Mouse (Mus musculus) spleen, adult 18-20 months (tissue): ENCODE results near the gene Olfr657.

Experiments
- DNase-seq, 2 experiments: peaks; one replicate each; pipeline ENCODE4 v3.0.0; 2022; ENCODE audit warnings: mixed read lengths in 2 of 2

Gene Olfr657

GRCm38 (mm10) chr7:104624494-104624893 is at the start of gene Olfr657:
Gene Olfr657 (plus strand): TSS chr7:104624794.
- DNase-seq, result no peak

- DNase-seq, result no peak
Observed at GRCm38 (mm10) chr7:104577014-104577413, 47.6 kb upstream of the Olfr657 start, which contains the start of gene Olfr653. Gene Olfr653 (plus strand): TSS chr7:104577314.

- no peak for DNase-seq
Observed at GRCm38 (mm10) chr7:104580846-104581245, 43.7 kb upstream of the Olfr657 start.

GRCm38 (mm10) chr7:104581429-104581828 is 43.2 kb upstream of the Olfr657 start:
- DNase-seq, result no peak

GRCm38 (mm10) chr7:104586725-104587124 is 37.9 kb upstream of the Olfr657 start, which contains the start of gene Olfr654:
Gene Olfr654 (plus strand): TSS chr7:104587025.
- no peak for DNase-seq

GRCm38 (mm10) chr7:104588274-104588673 is 36.3 kb upstream of the Olfr657 start:
- DNase-seq, result no peak

- no peak for DNase-seq
Observed at GRCm38 (mm10) chr7:104601679-104602078, 22.9 kb upstream of the Olfr657 start, which contains the start of gene Olfr655. Gene Olfr655 (minus strand): TSS chr7:104601779.

- peak; percentile 20 to 54 for DNase-seq
Observed at GRCm38 (mm10) chr7:104603173-104603572, 21.4 kb upstream of the Olfr657 start.

- DNase-seq, result no peak
Observed at GRCm38 (mm10) chr7:104604727-104605126, 19.9 kb upstream of the Olfr657 start.

- DNase-seq, result no peak
Observed at GRCm38 (mm10) chr7:104613655-104614054, 10.9 kb upstream of the Olfr657 start, which contains the start of gene Olfr656. Gene Olfr656 (plus strand): TSS chr7:104613955.

GRCm38 (mm10) chr7:104646841-104647482 is 22.4 kb downstream of the Olfr657 start, which contains the start of gene Olfr658:
Gene Olfr658 (minus strand): TSS chr7:104647305.
- DNase-seq, result peak; percentile 24 to 52

- DNase-seq, result no peak
Observed at GRCm38 (mm10) chr7:104666453-104666852, 41.9 kb downstream of the Olfr657 start, which contains the start of gene Olfr659. Gene Olfr659 (plus strand): TSS chr7:104666753.

GRCm38 (mm10) chr7:104686201-104686600 is 61.6 kb downstream of the Olfr657 start, which contains the start of gene Olfr661:
Gene Olfr661 (plus strand): TSS chr7:104686501.
- DNase-seq, result no peak
